Mouse (Mus musculus) hindbrain, embryonic 14.5 days (tissue): ENCODE results near the gene Etfb. TPM values are rescaled to one million over a fixed set of nuclear protein-coding genes. Genes with fewer than 3 reads are reported as not detected.

Source experiments
- ATAC-seq: fragments of 200-750 bp; cut with Nextera tagmentation; 2 replicates; pipeline ENCODE4 v1.8.0; 2017; ENCODE audit warnings: moderate number of reproducible peaks, mild to moderate bottlenecking, moderate TSS enrichment, moderate library complexity; ENCODE audit not compliant: low FRiP score
- DNase-seq: peaks from one replicate; pipeline ENCODE4 v3.0.0-alpha.2; 2015; ENCODE audit warnings: low spot score
- H3K27ac ChIP-seq: fragments of 300-500 bp; sonication (generic); 2 replicates; pipeline ENCODE4 v1.5.1; 2014; ENCODE audit warnings: mild to moderate bottlenecking, moderate library complexity
- H3K27me3 ChIP-seq: fragments of 300-500 bp; sonication (generic); 2 replicates; pipeline ENCODE4 v1.6.1; 2014; ENCODE audit warnings: mild to moderate bottlenecking, low read length, mixed read lengths; ENCODE audit not compliant: control insufficient read depth, insufficient read depth
- H3K36me3 ChIP-seq: fragments of 300-500 bp; sonication (generic); replicated peaks from 2 replicates; pipeline ENCODE4 v1.6.1; 2014; ENCODE audit not compliant: control insufficient read depth, insufficient read depth
- H3K4me1 ChIP-seq: fragments of 300-500 bp; sonication (generic); replicated peaks from 2 replicates; pipeline ENCODE4 v1.6.1; 2014; ENCODE audit warnings: antibody characterized with exemption, low read length, mixed read lengths; ENCODE audit not compliant: control insufficient read depth, insufficient read depth
- H3K4me2 ChIP-seq: fragments of 300-500 bp; sonication (generic); replicated peaks from 2 replicates; pipeline ENCODE4 v1.6.1; 2014; ENCODE audit warnings: mild to moderate bottlenecking, moderate library complexity
- H3K4me3 ChIP-seq: fragments of 300-500 bp; sonication (generic); replicated peaks from 2 replicates; pipeline ENCODE4 v1.5.1; 2014; ENCODE audit warnings: mild to moderate bottlenecking, low read length
- H3K9ac ChIP-seq: fragments of 300-500 bp; sonication (generic); 2 replicates; pipeline ENCODE4 v1.6.1; 2014
- H3K9me3 ChIP-seq: fragments of 300-500 bp; sonication (generic); 2 replicates; pipeline ENCODE4 v1.6.1; 2016; ENCODE audit warnings: low read length; ENCODE audit not compliant: control insufficient read depth
- WGBS: fragments of 180-500 bp; shearing (Covaris S2); extraction: QIAGEN DNeasy Blood & Tissue Kit; methylation state at CpG from one replicate; pipeline ENCODE4 v1.1.7; 2014; 5-methylcytosine and 5-hydroxymethylcytosine counted together
- polyA plus RNA-seq: library from polyadenylated mRNA; unstranded; fragments of >200 nt; fragmentation: Nextera tagmentation; extraction: Ambion mirVana; gene quantifications from 2 replicates; pipeline ENCODE4 v1.2.1, GENCODE M21; 2014

The Etfb gene
- polyA plus RNA-seq, 1 experiment from 2014 or later, result 144 TPM

DNA sequence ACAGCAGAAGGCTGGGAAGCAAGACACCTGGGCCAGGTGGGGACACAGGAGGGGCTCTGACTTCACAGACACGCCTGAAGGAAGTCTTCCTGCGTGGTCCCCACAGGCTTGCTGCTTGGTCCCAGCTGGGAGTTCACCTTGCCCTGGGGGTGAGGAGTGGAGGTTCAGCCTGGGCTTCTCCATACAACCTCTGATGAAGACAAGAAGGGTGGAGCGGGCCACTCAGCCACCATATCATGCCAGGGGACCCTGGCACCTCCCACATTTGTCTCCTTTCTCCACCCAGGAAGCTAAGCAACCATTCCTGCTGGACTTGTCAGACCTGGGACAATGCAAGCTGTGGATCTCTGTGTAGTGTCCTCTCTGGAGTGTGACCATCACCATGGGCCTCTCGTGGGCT is 19.0 kb downstream of the Etfb start, which contains the start of gene Vsig10l:
Gene Vsig10l (plus strand): TSS at position 301 of the 400 bp plus-strand sequence.
- Histone ChIP-seq H3K27me3 (peaks cover 27% of the 10 kb centered on the region), H3K27ac (no peak within 1 kb of the TSS), H3K9me3 (no peaks in the 10 kb centered on the region), H3K36me3 (no peaks in the 10 kb centered on the region), H3K4me3 (no peak within 1 kb of the TSS), H3K9ac (no peak within 1 kb of the TSS), H3K4me2 (no peak within 1 kb of the TSS), H3K4me1 (peaks cover 13% of the 10 kb centered on the region; the same call in 1 of the 2 replicates)
- DNase-seq (no peak), ATAC-seq (no peak)
- WGBS, result 72% methylated on average over 4 of the region's 4 CpGs

DNA sequence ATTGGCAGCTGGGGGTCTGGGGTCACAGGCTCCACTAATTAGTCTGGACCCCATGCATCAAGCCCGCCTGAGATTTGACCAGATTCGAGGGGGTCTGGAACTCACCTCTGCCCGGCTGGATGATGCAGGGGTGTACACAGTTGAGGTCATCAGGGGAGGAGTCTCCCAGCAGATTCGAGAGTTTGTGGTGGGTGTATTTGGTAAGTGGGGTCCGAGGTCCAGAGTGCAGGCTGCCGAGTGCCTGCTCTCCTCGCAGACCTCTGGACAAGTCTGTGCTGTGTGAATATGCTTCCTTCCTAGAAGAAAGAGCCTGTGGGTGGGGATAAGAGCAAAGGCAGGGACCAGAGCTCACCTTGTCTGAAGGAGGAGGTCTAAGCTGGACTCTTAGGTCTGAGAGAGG is 20.1 kb downstream of the Etfb start:
- Histone ChIP-seq H3K9me3 (no peaks in the 10 kb centered on the region), H3K27ac (no peak overlapping the region), H3K4me2 (no peak overlapping the region), H3K27me3 (peaks cover 27% of the 10 kb centered on the region), H3K36me3 (no peaks in the 10 kb centered on the region), H3K4me1 (peaks cover 13% of the 10 kb centered on the region; the same call in 1 of the 2 replicates), H3K9ac (no peak overlapping the region), H3K4me3 (no peak overlapping the region)
- 84% methylated on average over 7 of the region's 7 CpGs for WGBS
- DNase-seq (no peak), ATAC-seq (no peak)

DNA sequence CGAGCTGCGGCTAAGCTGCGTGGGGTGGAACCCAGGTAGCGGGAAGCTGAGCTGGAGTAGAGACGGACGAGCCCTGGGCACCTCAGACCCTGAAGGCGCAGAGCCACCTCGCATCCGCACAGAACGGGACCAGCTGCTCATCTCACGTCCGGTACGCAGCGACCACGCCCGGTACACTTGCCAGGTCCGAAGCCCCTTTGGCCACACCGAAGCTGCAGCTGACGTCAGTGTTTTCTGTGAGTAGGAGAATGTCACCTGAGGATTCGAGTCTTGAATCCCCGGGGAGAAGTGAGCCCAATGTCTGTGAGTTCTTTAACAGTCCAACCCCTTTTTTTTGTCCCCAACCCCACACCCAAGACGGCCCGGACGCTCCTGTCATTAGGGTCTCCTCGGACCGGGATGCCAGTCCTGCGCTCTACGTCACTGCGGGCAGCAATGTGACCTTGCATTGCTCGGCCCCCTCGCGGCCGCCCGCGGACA is 21.0 kb downstream of the Etfb start:
- no peak overlapping the region for H3K27ac ChIP-seq
- H3K4me1 ChIP-seq, result peaks cover 13% of the 10 kb centered on the region; the same call in 1 of the 2 replicates
- peak overlapping the region; percentile 57 for H3K9ac ChIP-seq
- no peaks in the 10 kb centered on the region for H3K36me3 ChIP-seq
- WGBS, result 10% methylated on average over 35 of the region's 35 CpGs
- peak overlapping the region; percentile 78 for H3K4me2 ChIP-seq
- H3K27me3 ChIP-seq, result peaks cover 27% of the 10 kb centered on the region
- ATAC-seq (peak; percentile 72; the same call in 1 of the 2 replicates), DNase-seq (no peak)
- H3K9me3 ChIP-seq, result no peaks in the 10 kb centered on the region
- peak overlapping the region; percentile 40 for H3K4me3 ChIP-seq

DNA sequence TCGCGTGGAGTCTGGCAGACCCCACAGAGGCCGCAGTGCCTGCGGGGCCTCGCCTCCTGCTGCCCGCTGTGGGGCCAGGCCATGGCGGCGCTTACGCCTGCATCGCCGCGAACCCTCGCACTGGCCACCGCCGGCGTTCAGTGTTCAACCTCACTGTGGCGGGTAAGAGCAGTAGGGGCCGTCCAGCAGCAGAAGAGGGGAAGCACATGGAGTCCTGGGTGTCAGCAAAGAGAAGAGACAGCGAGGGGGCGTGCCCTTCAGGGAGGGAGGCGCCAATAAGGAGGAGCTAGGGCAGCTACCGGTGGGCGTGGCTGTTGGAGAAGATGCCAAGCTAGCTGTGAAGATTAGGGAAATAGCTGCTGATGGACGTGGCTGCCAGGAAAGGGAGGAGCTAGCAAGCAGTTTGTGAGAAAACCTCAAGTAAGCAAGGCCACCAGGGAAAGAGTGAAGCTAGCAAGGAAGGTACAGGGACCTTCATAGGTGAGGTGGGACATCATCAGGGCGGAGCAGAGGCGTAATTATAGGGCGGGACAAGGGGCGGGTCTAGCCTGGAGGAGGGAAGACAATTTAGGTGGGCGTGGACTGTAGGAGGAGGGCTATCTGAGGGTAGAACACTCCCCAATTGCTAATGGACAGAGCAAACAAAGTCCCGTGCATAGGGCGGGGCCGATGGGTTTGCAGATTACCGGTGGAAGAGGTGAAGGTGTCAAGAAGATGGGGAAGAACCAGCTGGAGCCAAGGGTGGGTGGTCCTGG is 21.6 kb downstream of the Etfb start:
- peaks cover 27% of the 10 kb centered on the region for H3K27me3 ChIP-seq
- peak overlapping the region; percentile 78 for H3K4me2 ChIP-seq
- DNase-seq (peak; percentile 82), ATAC-seq (peak; percentile 83)
- H3K9me3 ChIP-seq, result no peaks in the 10 kb centered on the region
- peak overlapping the region; percentile 57 for H3K9ac ChIP-seq
- peaks cover 13% of the 10 kb centered on the region; the same call in 1 of the 2 replicates for H3K4me1 ChIP-seq
- no peak overlapping the region for H3K27ac ChIP-seq
- H3K36me3 ChIP-seq, result no peaks in the 10 kb centered on the region
- under 1% methylated on average over 33 of the region's 33 CpGs for WGBS
- H3K4me3 ChIP-seq, result peak overlapping the region; percentile 40

DNA sequence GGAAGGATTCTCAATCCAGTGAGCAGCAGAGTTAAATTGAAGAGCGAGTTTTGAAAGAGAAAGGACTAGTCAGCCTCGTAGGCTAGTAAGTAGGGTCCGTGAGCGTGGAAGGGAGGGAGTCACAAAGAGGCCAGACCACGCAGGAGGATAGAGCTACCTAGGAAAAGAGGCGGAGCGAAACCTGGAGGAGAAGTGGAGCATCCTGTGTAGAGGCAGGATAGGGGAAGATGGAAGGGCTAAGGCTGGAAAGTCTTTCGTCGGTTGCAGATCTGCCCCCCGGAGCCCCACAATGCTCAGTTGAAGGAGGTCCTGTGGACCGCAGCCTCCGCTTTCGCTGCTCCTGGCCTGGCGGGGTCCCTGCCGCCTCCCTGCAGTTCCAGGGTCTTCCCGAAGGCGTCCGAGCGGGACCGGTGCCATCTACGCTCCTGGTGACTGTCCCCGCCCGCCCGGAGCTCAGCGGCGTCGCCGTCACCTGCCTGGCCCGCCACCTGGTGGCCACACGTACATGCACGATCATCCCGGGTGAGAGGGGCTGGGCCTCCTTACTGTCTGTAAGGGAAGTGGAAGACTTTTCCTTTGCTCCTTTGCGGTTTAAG is 22.3 kb downstream of the Etfb start:
- under 1% methylated on average over 33 of the region's 33 CpGs for WGBS
- H3K4me1 ChIP-seq, result peaks cover 13% of the 10 kb centered on the region; the same call in 1 of the 2 replicates
- DNase-seq (peak; percentile 73), ATAC-seq (peak; percentile 66)
- H3K27me3 ChIP-seq, result peaks cover 27% of the 10 kb centered on the region
- H3K4me2 ChIP-seq, result peak overlapping the region; percentile 78
- H3K9me3 ChIP-seq, result no peaks in the 10 kb centered on the region
- H3K36me3 ChIP-seq, result no peaks in the 10 kb centered on the region
- H3K9ac ChIP-seq, result peak overlapping the region; percentile 51
- peak overlapping the region; percentile 40 for H3K4me3 ChIP-seq
- no peak overlapping the region for H3K27ac ChIP-seq

DNA sequence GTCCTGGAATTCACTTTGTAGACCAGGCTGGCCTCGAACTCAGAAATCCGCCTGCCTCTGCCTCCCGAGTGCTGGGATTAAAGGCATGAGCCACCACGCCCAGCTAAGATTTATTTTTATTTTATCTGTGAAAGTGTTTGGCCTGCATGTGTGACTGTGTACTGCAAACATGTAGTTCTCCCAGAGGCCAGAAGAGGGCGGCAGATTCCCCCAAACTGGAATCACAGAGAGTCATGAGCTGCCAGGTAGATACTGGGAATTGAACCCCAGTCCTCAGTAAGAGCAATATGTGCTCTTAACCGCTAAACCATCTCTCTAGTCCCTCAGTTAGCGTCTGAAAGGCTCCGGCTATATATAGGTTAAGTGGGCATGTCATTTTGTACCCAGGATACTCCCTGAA is 26.5 kb downstream of the Etfb start:
- Histone ChIP-seq H3K4me3 (no peak overlapping the region), H3K36me3 (peaks cover 21% of the 10 kb centered on the region), H3K4me2 (no peak overlapping the region), H3K9me3 (no peaks in the 10 kb centered on the region), H3K27me3 (0 out of 2 replicates have a peak, but pooled peaks cover 5% of the 10 kb centered on the region), H3K27ac (no peak overlapping the region), H3K4me1 (0 out of 2 replicates have a peak, but pooled peaks cover 5% of the 10 kb centered on the region), H3K9ac (no peak overlapping the region)
- no peak for ATAC-seq
- 43% methylated on average over 8 of the region's 8 CpGs for WGBS
- DNase-seq, result no peak

- H3K9me3 ChIP-seq, result no peaks in the 10 kb centered on the region
- WGBS, result 13% methylated on average over 23 of the region's 23 CpGs
- H3K36me3 ChIP-seq, result peaks cover 38% of the 10 kb centered on the region
- peaks cover 24% of the 10 kb centered on the region for H3K27me3 ChIP-seq
- H3K9ac ChIP-seq, result no peak overlapping the region
- H3K4me1 ChIP-seq, result no peaks in the 10 kb centered on the region
- no peak overlapping the region for H3K4me3 ChIP-seq
- ATAC-seq (no peak), DNase-seq (no peak)
- H3K27ac ChIP-seq, result no peak overlapping the region
- no peak overlapping the region for H3K4me2 ChIP-seq
Observed at GRCm38 (mm10) chr7:43475706-43476105, 31.8 kb downstream of the Etfb start.

DNA sequence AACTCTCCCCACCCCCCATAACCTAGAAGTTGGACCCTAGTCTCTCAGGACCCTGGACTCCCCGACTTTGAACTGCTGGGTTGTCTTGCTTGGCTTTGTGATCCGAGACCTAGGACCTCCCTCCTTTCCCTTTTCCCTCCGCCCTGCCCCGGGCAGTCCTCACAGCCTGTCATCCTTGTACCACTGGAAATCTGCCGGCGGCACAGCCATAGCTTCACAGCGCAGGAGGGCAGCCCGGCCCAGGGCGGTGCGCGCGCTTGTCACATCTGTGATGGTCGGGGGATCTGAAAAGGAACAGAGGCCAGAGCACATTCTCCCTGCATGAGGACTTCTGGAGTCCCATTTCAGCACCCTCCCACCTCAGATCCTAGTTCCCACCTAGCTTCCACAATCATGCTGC is 32.5 kb downstream of the Etfb start:
- no peaks in the 10 kb centered on the region for H3K9me3 ChIP-seq
- H3K9ac ChIP-seq, result no peak overlapping the region
- H3K4me1 ChIP-seq, result no peaks in the 10 kb centered on the region; the same call in 1 of the 2 replicates
- 8% methylated on average over 13 of the region's 13 CpGs for WGBS
- no peak for DNase-seq
- peaks cover 38% of the 10 kb centered on the region for H3K36me3 ChIP-seq
- peaks cover 24% of the 10 kb centered on the region for H3K27me3 ChIP-seq
- H3K4me3 ChIP-seq, result no peak overlapping the region
- no peak overlapping the region for H3K27ac ChIP-seq
- no peak overlapping the region for H3K4me2 ChIP-seq
- no peak for ATAC-seq

DNA sequence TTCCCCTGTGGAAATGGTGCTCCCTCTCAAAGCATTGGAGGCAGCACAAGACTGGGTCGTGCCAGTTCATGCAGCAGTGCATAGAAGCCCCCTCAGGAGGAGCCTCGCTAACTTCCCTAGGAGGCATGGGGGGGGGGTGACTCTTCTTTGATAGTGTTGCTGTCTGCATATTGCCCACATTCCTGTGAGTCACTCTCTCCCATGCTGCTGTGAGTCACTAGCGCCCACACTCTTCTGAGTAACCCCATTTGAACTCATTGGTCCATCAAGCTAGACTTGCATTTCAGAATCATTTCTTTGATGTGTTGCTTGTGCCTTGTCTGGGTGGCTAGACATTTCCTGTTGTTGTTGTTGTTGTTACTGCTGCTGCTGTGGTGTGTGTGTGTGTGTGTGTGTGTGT is 37.3 kb downstream of the Etfb start:
- H3K9ac ChIP-seq, result no peak overlapping the region
- no peak overlapping the region for H3K4me3 ChIP-seq
- no peaks in the 10 kb centered on the region for H3K9me3 ChIP-seq
- ATAC-seq (no peak), DNase-seq (no peak)
- 69% methylated on average over 3 of the region's 3 CpGs for WGBS
- no peak overlapping the region for H3K4me2 ChIP-seq
- H3K36me3 ChIP-seq, result peaks cover 9% of the 10 kb centered on the region
- peaks cover 24% of the 10 kb centered on the region for H3K27me3 ChIP-seq
- no peak overlapping the region for H3K27ac ChIP-seq
- peaks cover 17% of the 10 kb centered on the region for H3K4me1 ChIP-seq
